In genomic region chr19:25713382-25713781, GRCm38 (mm10) we compare ENCODE assay signal across 10 mouse cellular contexts. TPM values are rescaled to one million over a fixed set of nuclear protein-coding genes. Genes with fewer than 3 reads are reported as not detected.
A peak's percentile ranks its signal among the peaks of the same experiment; 100 is the strongest.
DNase-seq lines count a peak whose midpoint lies in the region; ATAC-seq lines count a peak whose summit lies in the region.
"Had no signal": no experiment of that assay in that cellular context is flagged by ENCODE, and none has a peak within 500 bp of the region (broad histone marks: within the 10 kb centered on the region; RNA-seq: fewer than 3 reads in every experiment).

No protein-coding gene starts in this region.

- ATAC-seq in embryonic facial prominence, embryonic 13.5 days (ENCODE audit: insufficient number of reproducible peaks, insufficient read depth, low FRiP score, low TSS enrichment, low read depth) = peak; percentile 32; the same call in 1 of the 2 replicates

- no peak overlapping the region for H3K27ac ChIP-seq in embryonic facial prominence, embryonic 13.5 days
- H3K27ac ChIP-seq in limb, embryonic 10.5 days = no peak overlapping the region
- H3K27ac ChIP-seq: heart, embryonic 15.5 days had no signal

- no peak overlapping the region for H3K9ac ChIP-seq in embryonic facial prominence, embryonic 13.5 days
- H3K9ac ChIP-seq: heart, embryonic 15.5 days had no signal

- no peaks in the 10 kb centered on the region for H3K9me3 ChIP-seq in embryonic facial prominence, embryonic 13.5 days
- no peaks in the 10 kb centered on the region for H3K9me3 ChIP-seq in limb, embryonic 10.5 days (replicated peaks)
- H3K9me3 ChIP-seq: heart, embryonic 15.5 days had no signal

- 7% methylated on average over 8 of the region's 8 CpGs for WGBS in embryonic facial prominence, embryonic 13.5 days
- WGBS in limb, embryonic 10.5 days = 7% methylated on average over 8 of the region's 8 CpGs

- H3K4me3 ChIP-seq in embryonic facial prominence, embryonic 13.5 days = no peak overlapping the region
- H3K4me3 ChIP-seq in limb, embryonic 10.5 days = no peak overlapping the region
- H3K4me3 ChIP-seq: heart, embryonic 15.5 days had no signal

- no peaks in the 10 kb centered on the region for H3K36me3 ChIP-seq in embryonic facial prominence, embryonic 13.5 days
- no peaks in the 10 kb centered on the region for H3K36me3 ChIP-seq in limb, embryonic 10.5 days
- H3K36me3 ChIP-seq: heart, embryonic 15.5 days had no signal

- peaks cover 12% of the 10 kb centered on the region; the same call in 1 of the 2 replicates for H3K27me3 ChIP-seq in embryonic facial prominence, embryonic 13.5 days
- 0 out of 2 replicates have a peak, but pooled peaks cover 9% of the 10 kb centered on the region for H3K27me3 ChIP-seq in limb, embryonic 10.5 days (ENCODE audit: low read depth, poor library complexity, severe bottlenecking)
- H3K27me3 ChIP-seq: heart, embryonic 15.5 days had no signal

- peak; percentile 11 for DNase-seq in gastrocnemius, postnatal 10 days
- DNase-seq in gastrocnemius, postnatal 4 days (ENCODE audit: low spot score in 2 of 2) = no peak
- DNase-seq in ES-CJ7 (ENCODE audit: low read depth, low spot score) = peak; percentile 61
- DNase-seq in kidney, adult 8-10 months = peak; percentile 12 to 33
- peak; percentile 47 for DNase-seq in limb, embryonic 10.5 days (ENCODE audit: low spot score)
- peak; percentile 4 to 14 for DNase-seq in right cerebral cortex, postnatal 36 days (ENCODE audit: low spot score in 2 of 2)
- no peak for DNase-seq in gastrocnemius, adult 18-20 months (ENCODE audit: low spot score)

- 0 out of 2 replicates have a peak, but pooled peaks cover 2% of the 10 kb centered on the region for H3K4me1 ChIP-seq in embryonic facial prominence, embryonic 13.5 days
- H3K4me1 ChIP-seq in limb, embryonic 10.5 days = no peaks in the 10 kb centered on the region
- H3K4me1 ChIP-seq: heart, embryonic 15.5 days had no signal

- H3K4me2 ChIP-seq in embryonic facial prominence, embryonic 13.5 days = no peak overlapping the region
- H3K4me2 ChIP-seq: heart, embryonic 15.5 days had no signal

RNA-seq across cellular contexts. Expression of gene Dmrt2, which starts 41.2 kb away (rescaled TPM):
- total RNA-seq in gastrocnemius, postnatal 10 days (2021) = 1 to 10 TPM; 5.3 to 6.4 TPM
- 10 to 100 TPM; 11.4 to 13.9 TPM for total RNA-seq in gastrocnemius, postnatal 4 days (2021)
- 8.7 and 11.5 TPM in 2 replicates for polyA plus RNA-seq in embryonic facial prominence, embryonic 13.5 days (2015; fragmentation: Nextera tagmentation; extraction: Ambion mirVana)
- polyA plus RNA-seq in limb, embryonic 10.5 days (2016; fragmentation: Nextera tagmentation; extraction: Ambion mirVana) = 2.6 and 5.6 TPM in 2 replicates
- total RNA-seq in gastrocnemius, adult 18-20 months (2021) = 1 to 10 TPM; 4.9 to 5.8 TPM
- total RNA-seq: MEL had no signal

Comparison
In these comparisons a context has a peak if more than half of its experiments do, and no peak if none do; other contexts are left out.
1. DNase-seq: peak in gastrocnemius, postnatal 10 days (single experiment), ES-CJ7 (single experiment), kidney, adult 8-10 months (2 of 2), limb, embryonic 10.5 days (single experiment) and right cerebral cortex, postnatal 36 days (2 of 2); none in gastrocnemius, postnatal 4 days (0 of 2) and gastrocnemius, adult 18-20 months (single experiment).